Mouse (Mus musculus) bone marrow, adult 2 months (tissue): Measurements from ENCODE around the gene Uhrf1bp1. TPM values are rescaled to one million over a fixed set of nuclear protein-coding genes. Genes with fewer than 3 reads are reported as not detected.

Source experiments
- H3K27ac ChIP-seq: fragments of 200-500 bp; 2 replicates; pipeline ENCODE4 v1.5.1; 2012; ENCODE audit warnings: low read depth, mild to moderate bottlenecking, control low read depth, inconsistent platforms, low read length; ENCODE audit not compliant: control insufficient read depth, poor library complexity, insufficient read depth
- H3K4me1 ChIP-seq: fragments of 200-500 bp; 2 replicates; pipeline ENCODE4 v1.6.1; 2011; ENCODE audit warnings: low read length; ENCODE audit not compliant: control insufficient read depth, insufficient read depth
- H3K4me3 ChIP-seq: fragments of 200-500 bp; replicated peaks from 2 replicates; pipeline ENCODE3; 2011; ENCODE audit warnings: mild to moderate bottlenecking, low read depth, low read length, control low read depth; ENCODE audit not compliant: control insufficient read depth
- CTCF ChIP-seq: fragments of 200-500 bp; IDR thresholded peaks from 2 replicates; pipeline ENCODE4 v1.5.1; 2011; ENCODE audit warnings: low read length, control low read depth; ENCODE audit not compliant: control insufficient read depth, insufficient read depth
- POLR2A ChIP-seq: fragments of 200-500 bp; IDR thresholded peaks from 2 replicates; pipeline ENCODE4 v1.6.1; 2011; ENCODE audit warnings: low read depth, mild to moderate bottlenecking, control low read depth, low read length, borderline replicate concordance; ENCODE audit not compliant: control insufficient read depth
- WGBS: fragments of 180-500 bp; shearing (Covaris S2); methylation state at CpG from one replicate; pipeline ENCODE4 v1.1.7; 2018; 5-methylcytosine and 5-hydroxymethylcytosine counted together
- polyA plus RNA-seq: library from polyadenylated mRNA; stranded (reverse); fragments of >200 nt; gene quantifications from 2 replicates; pipeline ENCODE4 v1.2.4, GENCODE M21; 2011; ENCODE audit warnings: low replicate concordance; ENCODE audit not compliant: missing spikeins, insufficient read depth, insufficient read length

Uhrf1bp1 gene
- 5.9 and 7.9 TPM in 2 replicates for polyA plus RNA-seq

- H3K4me1 ChIP-seq = peaks cover 4% of the 10 kb centered on the region
- peak within 1 kb of the TSS; percentile 80 for H3K27ac ChIP-seq
- under 1% methylated on average over 54 of the region's 54 CpGs for WGBS
- peak within 1 kb of the TSS; percentile 92 for H3K4me3 ChIP-seq
- TF ChIP-seq POLR2A (peak; percentile 26; the same call in 1 of the 2 replicates), CTCF (no peak)
These were observed at the start of gene Uhrf1bp1 for GRCm38 (mm10) chr17:27856265-27856797. Gene Uhrf1bp1 (plus strand): TSS chr17:27856441.

GRCm38 (mm10) chr17:27807542-27808078 is 48.6 kb upstream of the Uhrf1bp1 start:
- H3K4me1 ChIP-seq = peaks cover 1% of the 10 kb centered on the region
- TF ChIP-seq CTCF = no peak
- 44% methylated on average over 2 of the region's 2 CpGs for WGBS

DNA sequence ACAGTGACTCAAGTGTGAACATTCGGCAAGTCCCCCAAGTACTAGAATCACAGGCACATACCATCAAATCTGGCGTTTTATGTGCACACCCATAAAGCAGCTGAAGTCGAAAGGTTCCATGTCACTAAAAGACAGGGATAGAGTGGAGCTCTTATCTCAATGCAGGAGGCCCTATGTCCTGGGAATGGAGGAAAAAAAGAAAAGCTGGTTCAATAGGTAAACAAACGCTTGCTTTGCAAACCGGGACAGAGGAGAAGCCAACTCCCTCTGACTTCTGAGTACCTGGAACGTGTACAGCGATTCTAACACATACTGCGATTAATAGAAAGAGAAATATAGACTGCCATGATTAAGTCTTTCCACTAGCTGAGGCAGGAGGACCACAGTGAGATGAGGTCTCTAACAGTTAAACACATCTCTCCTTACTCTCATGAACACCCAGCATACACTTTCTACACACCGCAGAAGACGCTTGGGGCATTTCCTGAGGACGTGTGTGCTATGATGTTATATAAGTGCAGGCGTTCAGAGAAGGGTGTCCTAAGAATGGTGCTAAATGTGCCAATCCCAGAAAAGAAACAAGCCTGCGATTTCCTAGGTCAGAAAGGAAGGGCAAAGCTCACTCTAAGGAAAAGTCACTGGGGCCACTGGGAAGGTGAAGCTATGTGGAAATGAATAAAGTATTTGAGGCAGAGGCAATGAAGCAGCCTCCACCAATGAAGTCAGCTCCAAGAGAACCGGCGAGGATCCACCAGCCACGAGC is 45.5 kb upstream of the Uhrf1bp1 start:
- Histone ChIP-seq H3K27ac (no peak overlapping the region), H3K4me3 (no peak overlapping the region), H3K4me1 (peaks cover 1% of the 10 kb centered on the region)
- no peak for TF ChIP-seq CTCF
- TF ChIP-seq POLR2A = no peak
- WGBS = 68% methylated on average over 16 of the region's 16 CpGs

More at GRCm38 (mm10) chr17:27807542-27808078, 48.6 kb upstream of the Uhrf1bp1 start:
- Histone ChIP-seq H3K4me3 (no peak overlapping the region), H3K27ac (no peak overlapping the region)

DNA sequence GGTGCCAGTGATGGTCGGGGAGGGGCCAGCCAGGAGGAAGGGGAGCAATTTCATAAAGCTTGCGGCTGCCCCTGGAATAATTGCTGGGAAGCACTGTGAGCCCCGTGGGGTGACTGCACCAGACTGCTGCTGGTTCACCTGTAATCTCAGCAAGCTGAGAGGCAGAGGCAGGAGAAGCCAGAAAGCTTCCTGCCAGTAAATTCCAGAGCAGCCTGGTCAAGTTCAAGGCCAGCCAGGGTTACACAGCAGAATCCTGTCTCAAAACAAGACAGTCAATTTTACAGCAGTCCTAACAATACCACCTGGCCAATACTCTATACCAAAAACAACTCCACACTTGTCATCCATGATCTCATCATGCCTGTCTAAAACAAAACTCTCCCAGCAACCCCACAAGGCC is 44.3 kb upstream of the Uhrf1bp1 start:
- 71% methylated on average over 3 of the region's 3 CpGs for WGBS
- no peak for TF ChIP-seq CTCF
- TF ChIP-seq POLR2A = no peak
- Histone ChIP-seq H3K4me3 (no peak overlapping the region), H3K4me1 (peaks cover 1% of the 10 kb centered on the region), H3K27ac (no peak overlapping the region)

DNA sequence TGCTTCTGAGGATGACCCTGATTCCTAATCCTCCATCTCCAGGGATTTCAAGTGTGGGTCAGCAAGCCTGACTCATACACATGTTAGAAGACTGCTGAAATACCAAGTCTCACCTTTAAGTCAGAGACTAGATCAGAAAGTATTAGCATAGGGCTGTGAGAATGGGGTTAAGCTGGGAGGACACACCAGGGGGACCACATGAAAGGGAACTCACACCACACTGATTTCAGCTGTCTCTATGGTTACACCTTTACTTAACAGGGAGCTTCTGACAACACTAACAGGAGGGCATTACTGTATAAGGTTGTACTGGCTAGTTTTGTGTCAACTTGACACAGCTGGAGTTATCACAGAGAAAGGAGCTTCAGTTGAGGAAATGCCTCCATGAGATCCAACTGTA is 41.6 kb upstream of the Uhrf1bp1 start:
- TF ChIP-seq POLR2A (no peak), CTCF (no peak)
- Histone ChIP-seq H3K4me3 (no peak overlapping the region), H3K27ac (no peak overlapping the region), H3K4me1 (peaks cover 4% of the 10 kb centered on the region)

GRCm38 (mm10) chr17:27819011-27819410 is 37.2 kb upstream of the Uhrf1bp1 start:
- TF ChIP-seq CTCF (no peak), POLR2A (no peak)
- peak overlapping the region; percentile 83 for H3K4me3 ChIP-seq
- 23% methylated on average over 7 of the region's 7 CpGs for WGBS
- peak overlapping the region; percentile 85; the same call in 1 of the 2 replicates for H3K27ac ChIP-seq
- peaks cover 2% of the 10 kb centered on the region; the same call in 1 of the 2 replicates for H3K4me1 ChIP-seq

DNA sequence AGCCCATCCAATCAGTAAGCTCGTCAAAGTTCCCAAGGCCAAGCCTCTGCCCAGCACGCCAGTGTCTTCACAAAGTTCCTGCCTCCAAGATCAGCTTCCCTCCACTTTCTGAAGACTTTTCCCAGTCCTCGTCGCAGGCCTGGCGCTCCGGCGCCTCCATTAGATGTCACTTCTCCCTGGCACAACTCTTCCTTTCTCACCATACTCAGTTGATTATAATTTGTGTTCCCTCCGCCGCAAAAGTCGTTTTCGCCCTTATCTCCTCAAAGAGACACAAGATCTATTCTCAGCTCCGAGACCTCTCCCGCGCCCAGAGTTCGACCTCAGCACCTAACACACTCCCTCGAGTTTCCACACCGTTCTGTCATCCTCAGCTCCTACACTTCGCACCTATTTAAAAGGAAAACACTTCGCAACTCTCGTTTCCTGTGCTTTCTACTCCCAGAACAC is 36.7 kb upstream of the Uhrf1bp1 start:
- peak overlapping the region; percentile 83 for H3K4me3 ChIP-seq
- no peak for TF ChIP-seq CTCF
- TF ChIP-seq POLR2A = no peak
- WGBS = under 1% methylated on average over 20 of the region's 20 CpGs
- H3K27ac ChIP-seq = peak overlapping the region; percentile 85
- H3K4me1 ChIP-seq = peaks cover 2% of the 10 kb centered on the region; the same call in 1 of the 2 replicates

DNA sequence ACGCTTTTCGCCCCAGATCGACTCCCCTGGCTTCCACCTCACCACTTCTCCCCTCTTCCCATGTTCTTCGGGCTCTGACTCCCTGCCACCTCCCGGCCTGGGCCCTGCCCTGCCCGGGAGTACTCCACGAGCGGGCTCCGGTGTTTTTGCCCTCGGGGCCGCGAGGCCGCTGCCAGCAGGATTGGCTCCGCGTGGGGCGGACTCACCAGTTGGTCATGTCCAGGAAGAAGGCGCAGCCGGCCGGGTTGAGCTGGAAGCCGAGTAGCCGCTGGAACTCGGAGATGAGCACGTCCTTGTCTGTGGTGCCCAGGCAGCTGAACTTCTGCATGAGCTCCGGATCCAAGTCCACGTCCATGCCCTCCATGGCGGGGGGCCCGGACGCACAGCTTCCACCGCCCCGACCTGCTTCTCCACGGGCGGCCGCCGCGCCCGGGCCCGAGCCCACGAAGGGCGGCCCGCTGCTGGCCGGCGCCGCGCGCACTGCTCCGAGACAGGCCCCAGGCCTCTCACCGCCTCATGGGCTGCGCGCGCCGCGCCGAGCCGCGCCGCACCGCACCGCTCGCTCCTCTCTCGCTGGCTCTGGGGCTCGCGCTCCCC is 36.2 kb upstream of the Uhrf1bp1 start:
- under 1% methylated on average over 56 of the region's 62 CpGs for WGBS
- Histone ChIP-seq H3K27ac (peak overlapping the region; percentile 85), H3K4me3 (peak overlapping the region; percentile 83), H3K4me1 (peaks cover 2% of the 10 kb centered on the region; the same call in 1 of the 2 replicates)
- TF ChIP-seq POLR2A = no peak
- no peak for TF ChIP-seq CTCF
